Mouse (Mus musculus) liver, embryonic 11.5 days (tissue): ENCODE data around the gene Begain. TPM values are rescaled to one million over a fixed set of nuclear protein-coding genes. Genes with fewer than 3 reads are reported as not detected.

Source experiments
- ATAC-seq: fragments of 200-750 bp; cut with Nextera tagmentation; replicated peaks from 2 replicates; pipeline ENCODE4 v1.8.0; 2017; ENCODE audit warnings: moderate number of reproducible peaks, mild to moderate bottlenecking, moderate TSS enrichment, moderate library complexity; ENCODE audit not compliant: low FRiP score
- DNase-seq: peaks from one replicate; pipeline ENCODE4 v3.0.0-alpha.2; 2017; ENCODE audit warnings: low spot score
- H3K27ac ChIP-seq: fragments of 300-500 bp; sonication (generic); 2 replicates; pipeline ENCODE4 v1.5.1; 2014; ENCODE audit warnings: mild to moderate bottlenecking, low read depth, low read length, control low read depth
- H3K27me3 ChIP-seq: fragments of 300-500 bp; sonication (generic); replicated peaks from 2 replicates; pipeline ENCODE4 v1.6.1; 2014; ENCODE audit warnings: low read length, mixed read lengths; ENCODE audit not compliant: control insufficient read depth, insufficient read depth
- H3K36me3 ChIP-seq: fragments of 300-500 bp; sonication (generic); 2 replicates; pipeline ENCODE4 v1.6.1; 2014; ENCODE audit warnings: mild to moderate bottlenecking, low read length, moderate library complexity, mixed read lengths; ENCODE audit not compliant: control insufficient read depth, insufficient read depth
- H3K4me1 ChIP-seq: fragments of 300-500 bp; sonication (generic); replicated peaks from 2 replicates; pipeline ENCODE4 v1.6.1; 2014; ENCODE audit warnings: low read length, mixed read lengths; ENCODE audit not compliant: control insufficient read depth, insufficient read depth
- H3K4me2 ChIP-seq: fragments of 300-500 bp; sonication (generic); 2 replicates; pipeline ENCODE4 v1.6.1; 2014; ENCODE audit warnings: mild to moderate bottlenecking, control low read depth, moderate library complexity
- H3K4me3 ChIP-seq: fragments of 300-500 bp; sonication (generic); 2 replicates; pipeline ENCODE4 v1.5.1; 2014; ENCODE audit warnings: low read depth, low read length, control low read depth
- H3K9ac ChIP-seq: fragments of 300-500 bp; sonication (generic); 2 replicates; pipeline ENCODE4 v1.6.1; 2014; ENCODE audit warnings: low read depth, low read length, control low read depth
- H3K9me3 ChIP-seq: fragments of 300-500 bp; sonication (generic); 2 replicates; pipeline ENCODE4 v1.6.1; 2016; ENCODE audit warnings: low read length, inconsistent platforms, mixed read lengths; ENCODE audit not compliant: control insufficient read depth
- WGBS: fragments of 180-500 bp; shearing (Covaris S2); extraction: QIAGEN DNeasy Blood & Tissue Kit; methylation state at CpG from one replicate; pipeline ENCODE4 v1.1.7; 2014; 5-methylcytosine and 5-hydroxymethylcytosine counted together
- polyA plus RNA-seq: library from polyadenylated mRNA; unstranded; fragments of >200 nt; fragmentation: Nextera tagmentation; extraction: Ambion mirVana; gene quantifications from 2 replicates; pipeline ENCODE4 v1.2.1, GENCODE M21; 2014

Gene Begain
- polyA plus RNA-seq, 1 experiment from 2014 or later, result 2.2 TPM

GRCm38 (mm10) chr12:109039311-109039710 lies 28.7 kb downstream of the Begain start:
- H3K4me1 ChIP-seq, result no peaks in the 10 kb centered on the region
- peaks cover 17% of the 10 kb centered on the region for H3K27me3 ChIP-seq
- H3K4me2 ChIP-seq, result no peak overlapping the region
- ATAC-seq (no peak), DNase-seq (no peak)
- no peaks in the 10 kb centered on the region for H3K9me3 ChIP-seq
- no peak overlapping the region for H3K9ac ChIP-seq
- 84% methylated on average over 7 of the region's 7 CpGs for WGBS
- no peak overlapping the region for H3K4me3 ChIP-seq
- no peak overlapping the region for H3K27ac ChIP-seq
- H3K36me3 ChIP-seq, result no peaks in the 10 kb centered on the region

- Histone ChIP-seq H3K9me3 (no peaks in the 10 kb centered on the region), H3K36me3 (no peaks in the 10 kb centered on the region), H3K4me2 (no peak overlapping the region), H3K4me1 (no peaks in the 10 kb centered on the region), H3K9ac (no peak overlapping the region), H3K4me3 (no peak overlapping the region), H3K27ac (no peak overlapping the region), H3K27me3 (peaks cover 23% of the 10 kb centered on the region)
- ATAC-seq (no peak), DNase-seq (no peak)
- 57% methylated on average over 14 of the region's 14 CpGs for WGBS
Observed at GRCm38 (mm10) chr12:109038179-109038819, 29.7 kb downstream of the Begain start.

DNA sequence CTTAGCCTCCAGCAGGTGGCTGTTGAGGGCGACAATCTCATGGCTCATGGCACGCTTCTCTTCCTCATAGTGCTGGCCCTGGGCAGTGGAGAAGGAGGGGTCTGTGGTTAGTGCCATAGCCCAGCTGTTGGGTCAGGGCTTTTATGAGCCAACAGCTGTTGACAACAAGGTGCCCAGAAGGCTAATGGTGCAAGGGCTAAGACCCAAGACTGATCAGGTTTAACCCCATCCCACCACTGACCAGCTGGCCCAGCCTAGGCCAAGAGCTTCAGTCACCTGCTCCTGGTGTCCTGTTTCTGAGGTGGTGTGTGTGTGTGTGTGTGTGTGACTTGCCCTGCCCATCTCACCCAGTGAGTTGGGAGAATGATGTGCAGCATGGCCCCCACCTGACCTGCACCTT lies 31.0 kb downstream of the Begain start:
- DNase-seq (no peak), ATAC-seq (no peak)
- Histone ChIP-seq H3K27me3 (peaks cover 29% of the 10 kb centered on the region), H3K4me3 (no peak overlapping the region), H3K4me1 (no peaks in the 10 kb centered on the region), H3K4me2 (no peak overlapping the region), H3K36me3 (no peaks in the 10 kb centered on the region), H3K9me3 (no peaks in the 10 kb centered on the region), H3K27ac (no peak overlapping the region), H3K9ac (no peak overlapping the region)
- WGBS, result 81% methylated on average over 2 of the region's 2 CpGs

GRCm38 (mm10) chr12:109023780-109024179 lies 44.2 kb downstream of the Begain start:
- Histone ChIP-seq H3K9me3 (no peaks in the 10 kb centered on the region), H3K4me3 (no peak overlapping the region), H3K9ac (no peak overlapping the region), H3K4me2 (no peak overlapping the region), H3K27me3 (no peaks in the 10 kb centered on the region), H3K27ac (no peak overlapping the region), H3K4me1 (no peaks in the 10 kb centered on the region), H3K36me3 (no peaks in the 10 kb centered on the region)
- ATAC-seq (no peak), DNase-seq (no peak)
- 60% methylated on average over 9 of the region's 9 CpGs for WGBS

GRCm38 (mm10) chr12:109022966-109023365 lies 45.1 kb downstream of the Begain start:
- DNase-seq, result no peak
- ATAC-seq, result no peak
- Histone ChIP-seq H3K9me3 (no peaks in the 10 kb centered on the region), H3K9ac (no peak overlapping the region), H3K36me3 (no peaks in the 10 kb centered on the region), H3K27ac (no peak overlapping the region), H3K4me2 (no peak overlapping the region), H3K4me3 (no peak overlapping the region), H3K27me3 (no peaks in the 10 kb centered on the region), H3K4me1 (no peaks in the 10 kb centered on the region)
- WGBS, result 79% methylated on average over 5 of the region's 5 CpGs

- Histone ChIP-seq H3K4me3 (no peak overlapping the region), H3K9me3 (no peaks in the 10 kb centered on the region), H3K9ac (no peak overlapping the region), H3K27me3 (no peaks in the 10 kb centered on the region), H3K27ac (no peak overlapping the region), H3K4me2 (no peak overlapping the region), H3K36me3 (no peaks in the 10 kb centered on the region), H3K4me1 (no peaks in the 10 kb centered on the region)
- 85% methylated on average over 10 of the region's 10 CpGs for WGBS
- ATAC-seq, result no peak
- DNase-seq, result no peak
Observed at GRCm38 (mm10) chr12:109022181-109022691, 45.8 kb downstream of the Begain start.

GRCm38 (mm10) chr12:109010070-109010649 lies 57.9 kb downstream of the Begain start:
- 77% methylated on average over 18 of the region's 18 CpGs for WGBS
- Histone ChIP-seq H3K4me1 (no peaks in the 10 kb centered on the region), H3K9me3 (no peaks in the 10 kb centered on the region), H3K4me2 (no peak overlapping the region), H3K9ac (no peak overlapping the region), H3K4me3 (no peak overlapping the region), H3K27ac (no peak overlapping the region), H3K36me3 (no peaks in the 10 kb centered on the region; the same call in 1 of the 2 replicates), H3K27me3 (no peaks in the 10 kb centered on the region)
- no peak for ATAC-seq
- no peak for DNase-seq

GRCm38 (mm10) chr12:109002978-109003377 lies 65.0 kb downstream of the Begain start:
- Histone ChIP-seq H3K9ac (no peak overlapping the region), H3K27ac (no peak overlapping the region), H3K27me3 (no peaks in the 10 kb centered on the region), H3K9me3 (no peaks in the 10 kb centered on the region), H3K4me1 (no peaks in the 10 kb centered on the region), H3K36me3 (no peaks in the 10 kb centered on the region), H3K4me3 (no peak overlapping the region), H3K4me2 (no peak overlapping the region)
- 69% methylated on average over 7 of the region's 7 CpGs for WGBS
- DNase-seq (no peak), ATAC-seq (no peak)

DNA sequence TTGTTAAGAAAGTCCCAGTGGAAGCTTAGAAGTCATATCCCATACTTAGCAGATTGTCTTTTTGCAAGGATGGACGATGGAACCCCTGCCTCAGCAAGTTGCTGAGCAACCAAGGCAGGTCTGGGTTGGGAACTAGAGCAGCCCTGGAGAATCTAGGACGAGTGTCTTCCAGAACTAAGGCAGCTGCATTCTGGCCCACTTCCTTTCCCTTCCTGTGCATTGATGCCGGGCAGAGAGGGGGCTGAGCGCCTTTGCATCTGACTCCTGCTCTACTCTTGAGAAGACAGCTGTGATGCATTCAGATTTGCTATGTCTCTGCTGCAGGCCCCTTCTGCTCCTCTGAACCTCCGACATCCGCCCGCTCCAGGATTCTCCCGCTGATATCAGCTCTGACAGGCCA lies 70.8 kb downstream of the Begain start:
- H3K9me3 ChIP-seq, result no peaks in the 10 kb centered on the region
- H3K27me3 ChIP-seq, result no peaks in the 10 kb centered on the region; the same call in 1 of the 2 replicates
- no peak overlapping the region for H3K4me3 ChIP-seq
- no peak overlapping the region for H3K4me2 ChIP-seq
- H3K4me1 ChIP-seq, result peaks cover 2% of the 10 kb centered on the region; the same call in 1 of the 2 replicates
- no peaks in the 10 kb centered on the region for H3K36me3 ChIP-seq
- 79% methylated on average over 8 of the region's 8 CpGs for WGBS
- H3K9ac ChIP-seq, result no peak overlapping the region
- ATAC-seq (no peak), DNase-seq (no peak)
- no peak overlapping the region for H3K27ac ChIP-seq
